Mouse (Mus musculus) neural tube, embryonic 11.5 days (tissue): Measurements from ENCODE around the gene Clstn1. TPM values are rescaled to one million over a fixed set of nuclear protein-coding genes. Genes with fewer than 3 reads are reported as not detected.

Source experiments
- ATAC-seq: fragments of 200-750 bp; cut with Nextera tagmentation; 2 replicates; pipeline ENCODE4 v1.8.0; 2017; ENCODE audit warnings: moderate number of reproducible peaks, mild to moderate bottlenecking, moderate TSS enrichment, moderate library complexity; ENCODE audit not compliant: insufficient read depth, low FRiP score, low TSS enrichment
- DNase-seq: peaks from one replicate; pipeline ENCODE4 v3.0.0-alpha.2; 2015; ENCODE audit warnings: low spot score
- H3K27ac ChIP-seq: fragments of 300-500 bp; sonication (generic); 2 replicates; pipeline ENCODE4 v1.5.1; 2014; ENCODE audit warnings: low read depth, mild to moderate bottlenecking, low read length
- H3K27me3 ChIP-seq: fragments of 300-500 bp; sonication (generic); 2 replicates; pipeline ENCODE4 v1.6.1; 2014; ENCODE audit warnings: mild to moderate bottlenecking, low read length, mixed read lengths; ENCODE audit not compliant: control insufficient read depth, insufficient read depth
- H3K36me3 ChIP-seq: fragments of 300-500 bp; sonication (generic); 2 replicates; pipeline ENCODE4 v1.6.1; 2014; ENCODE audit warnings: mild to moderate bottlenecking, low read length, moderate library complexity, mixed read lengths; ENCODE audit not compliant: control insufficient read depth, insufficient read depth
- H3K4me1 ChIP-seq: fragments of 300-500 bp; sonication (generic); 2 replicates; pipeline ENCODE4 v1.6.1; 2014; ENCODE audit warnings: low read length, mixed read lengths; ENCODE audit not compliant: control insufficient read depth, insufficient read depth
- H3K4me2 ChIP-seq: fragments of 300-500 bp; sonication (generic); 2 replicates; pipeline ENCODE4 v1.6.1; 2014; ENCODE audit warnings: low read depth, mild to moderate bottlenecking, moderate library complexity
- H3K4me3 ChIP-seq: fragments of 300-500 bp; sonication (generic); 2 replicates; pipeline ENCODE4 v1.5.1; 2014; ENCODE audit warnings: low read depth, low read length
- H3K9ac ChIP-seq: fragments of 300-500 bp; sonication (generic); 2 replicates; pipeline ENCODE4 v1.6.1; 2014; ENCODE audit warnings: mild to moderate bottlenecking, low read length
- H3K9me3 ChIP-seq: fragments of 300-500 bp; sonication (generic); 2 replicates; pipeline ENCODE4 v1.6.1; 2016; ENCODE audit warnings: low read length; ENCODE audit not compliant: control insufficient read depth
- WGBS: fragments of 180-500 bp; shearing (Covaris S2); extraction: QIAGEN DNeasy Blood & Tissue Kit; methylation state at CpG from one replicate; pipeline ENCODE4 v1.1.7; 2014; 5-methylcytosine and 5-hydroxymethylcytosine counted together
- polyA plus RNA-seq: library from polyadenylated mRNA; unstranded; fragments of >200 nt; fragmentation: Nextera tagmentation; extraction: Ambion mirVana; gene quantifications from 2 replicates; pipeline ENCODE4 v1.2.1, GENCODE M21; 2014

The Clstn1 gene
- polyA plus RNA-seq, 1 experiment from 2014 or later, result 59.9 TPM

DNA sequence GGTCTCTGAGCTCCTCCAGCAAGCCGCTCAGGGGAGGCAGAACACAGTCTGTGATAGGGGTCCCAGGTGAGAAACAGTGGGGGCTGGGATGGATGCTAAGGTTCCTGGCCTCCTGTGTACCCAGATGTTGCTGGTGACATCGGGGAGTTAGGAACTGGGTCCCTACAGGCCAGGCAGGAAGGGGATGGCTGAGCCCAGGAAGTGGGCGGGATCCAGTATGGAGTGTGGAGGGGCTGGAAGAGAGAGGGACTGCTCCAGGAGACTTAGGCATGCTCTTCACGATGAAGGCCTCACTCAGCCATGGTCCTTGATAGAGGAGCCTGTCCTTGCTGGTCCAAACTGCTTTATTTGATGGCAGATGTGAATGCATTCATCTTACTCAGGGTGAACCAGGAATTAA lies 13.9 kb downstream of the Clstn1 start:
- Histone ChIP-seq H3K27ac (no peak overlapping the region), H3K4me2 (no peak overlapping the region), H3K36me3 (no peaks in the 10 kb centered on the region), H3K9me3 (no peaks in the 10 kb centered on the region), H3K4me1 (0 out of 2 replicates have a peak, but pooled peaks cover 2% of the 10 kb centered on the region), H3K9ac (no peak overlapping the region), H3K4me3 (no peak overlapping the region), H3K27me3 (no peaks in the 10 kb centered on the region)
- no peak for DNase-seq
- WGBS, result 82% methylated on average over 4 of the region's 4 CpGs
- ATAC-seq, result no peak

DNA sequence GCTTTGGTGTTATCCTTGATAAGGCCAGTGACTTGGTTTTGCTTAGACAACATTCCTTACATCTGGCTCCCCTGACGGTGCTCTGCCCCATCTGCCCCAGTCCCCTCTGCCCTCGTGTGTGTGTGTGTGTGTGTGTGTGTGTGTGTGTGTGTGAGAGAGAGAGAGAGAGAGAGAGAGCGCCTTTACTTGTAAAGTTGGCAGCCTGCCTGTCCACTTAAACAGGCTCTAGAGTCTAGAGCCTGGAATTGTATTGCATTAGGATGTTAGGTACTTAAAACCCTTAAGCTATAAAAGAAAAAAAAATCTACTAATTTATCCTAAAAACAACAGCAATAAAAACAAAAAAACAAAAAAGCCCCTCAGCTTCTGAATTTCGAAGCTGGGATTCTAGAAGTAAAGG lies 15.2 kb downstream of the Clstn1 start:
- ATAC-seq, result no peak

DNA sequence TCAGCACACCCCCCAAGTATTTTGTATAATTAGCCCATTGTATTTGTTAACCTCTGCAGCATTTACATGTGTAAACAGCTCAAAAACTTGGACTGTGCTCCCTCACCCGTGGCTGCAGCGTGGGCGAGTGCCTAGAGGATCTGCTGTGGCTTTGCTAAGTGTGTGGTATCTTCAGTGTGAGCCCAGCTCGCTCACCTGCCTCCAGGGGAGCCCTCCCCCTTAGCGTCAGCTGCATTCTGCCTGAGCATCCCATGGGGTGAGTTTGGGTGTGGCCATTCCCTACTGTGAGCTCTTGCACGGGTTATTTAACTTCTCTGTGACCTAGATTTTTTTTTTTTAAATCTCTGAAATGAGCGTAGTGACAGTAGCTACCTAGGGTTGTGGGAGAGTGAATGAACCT lies 16.0 kb downstream of the Clstn1 start:
- Histone ChIP-seq H3K4me3 (no peak overlapping the region), H3K4me2 (no peak overlapping the region), H3K9me3 (no peaks in the 10 kb centered on the region), H3K36me3 (no peaks in the 10 kb centered on the region), H3K4me1 (peaks cover 10% of the 10 kb centered on the region; the same call in 1 of the 2 replicates), H3K9ac (no peak overlapping the region), H3K27me3 (no peaks in the 10 kb centered on the region), H3K27ac (no peak overlapping the region)
- DNase-seq (no peak), ATAC-seq (no peak)
- whole genome bisulfite sequencing, result 55% methylated on average over 7 of the region's 7 CpGs

More for the DNA sequence above, 15.2 kb downstream of the Clstn1 start:
- H3K36me3 ChIP-seq, result no peaks in the 10 kb centered on the region
- 0 out of 2 replicates have a peak overlapping the region, but pooled peaks have one; percentile 34 for H3K27ac ChIP-seq
- no peaks in the 10 kb centered on the region for H3K9me3 ChIP-seq
- H3K9ac ChIP-seq, result no peak overlapping the region
- H3K27me3 ChIP-seq, result no peaks in the 10 kb centered on the region
- peaks cover 3% of the 10 kb centered on the region; the same call in 1 of the 2 replicates for H3K4me1 ChIP-seq
- 57% methylated on average over 4 of the region's 4 CpGs for WGBS
- no peak for DNase-seq
- no peak overlapping the region for H3K4me3 ChIP-seq
- no peak overlapping the region for H3K4me2 ChIP-seq

DNA sequence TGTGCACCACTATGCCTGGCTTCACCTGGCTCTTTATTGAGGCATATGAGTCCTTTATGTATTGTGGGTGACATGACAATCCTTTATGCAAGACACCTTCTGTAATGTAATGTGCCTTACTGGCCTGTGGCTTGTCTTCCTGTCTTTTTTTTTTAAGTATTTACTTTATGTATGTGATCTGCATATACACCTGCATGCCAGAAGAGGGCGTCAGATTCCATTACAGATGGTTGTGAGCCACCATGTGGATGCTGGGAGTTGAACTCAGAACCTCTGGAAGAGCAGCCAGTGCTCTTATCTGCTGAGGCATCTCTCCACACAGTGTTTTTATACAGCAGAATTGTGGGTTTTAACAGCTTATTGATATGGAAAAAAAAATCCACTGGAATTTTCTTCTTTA lies 17.6 kb downstream of the Clstn1 start:
- WGBS, result 81% methylated on average over 1 of the region's 1 CpGs
- Histone ChIP-seq H3K27me3 (no peaks in the 10 kb centered on the region), H3K27ac (no peak overlapping the region), H3K36me3 (no peaks in the 10 kb centered on the region), H3K9ac (no peak overlapping the region), H3K9me3 (no peaks in the 10 kb centered on the region), H3K4me2 (no peak overlapping the region), H3K4me3 (no peak overlapping the region), H3K4me1 (peaks cover 14% of the 10 kb centered on the region; the same call in 1 of the 2 replicates)
- DNase-seq, result no peak
- no peak for ATAC-seq

DNA sequence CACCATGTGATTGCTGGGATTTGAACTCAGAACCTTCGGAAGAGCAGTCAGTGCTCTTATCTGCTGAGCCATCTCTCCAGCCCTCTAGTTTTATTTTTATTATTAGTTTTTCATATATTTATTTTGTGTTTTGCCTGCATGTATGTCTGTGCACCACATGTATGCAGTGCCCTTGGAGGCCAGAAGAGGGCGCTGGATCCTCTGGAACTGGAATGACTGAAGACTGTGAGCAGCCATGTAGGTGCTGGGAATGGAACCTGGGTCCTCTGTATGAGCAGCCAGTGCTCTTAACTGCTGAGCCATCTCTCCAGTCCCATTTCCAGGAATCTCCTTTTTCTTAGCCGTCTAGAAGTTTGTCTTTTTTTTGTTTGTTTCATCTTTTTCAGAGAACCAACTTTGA lies 18.2 kb downstream of the Clstn1 start:
- no peak overlapping the region for H3K27ac ChIP-seq
- DNase-seq, result no peak
- H3K4me1 ChIP-seq, result peaks cover 14% of the 10 kb centered on the region; the same call in 1 of the 2 replicates

DNA sequence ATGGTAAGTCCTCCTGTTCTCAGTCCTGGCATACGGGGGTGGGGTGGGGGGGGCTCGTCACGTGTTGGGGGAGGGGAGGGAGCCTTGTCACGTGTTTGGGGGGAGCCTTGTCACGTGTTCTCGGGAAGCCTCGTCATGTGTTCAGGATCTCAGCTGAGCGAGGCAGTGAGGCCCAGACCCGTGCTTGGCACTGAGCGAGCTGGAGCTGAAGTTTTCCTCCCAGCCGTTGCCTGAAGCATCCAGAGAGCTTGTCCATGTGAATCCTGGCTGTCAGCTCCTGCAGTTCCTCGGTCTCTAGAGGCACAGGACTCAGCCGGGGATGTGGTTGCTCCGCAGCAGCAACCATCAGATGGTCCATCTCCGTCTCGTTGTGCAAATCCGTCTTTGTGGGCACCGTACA lies 19.8 kb downstream of the Clstn1 start:
- peaks cover 14% of the 10 kb centered on the region; the same call in 1 of the 2 replicates for H3K4me1 ChIP-seq
- H3K4me2 ChIP-seq, result no peak overlapping the region
- no peak for ATAC-seq
- DNase-seq, result no peak
- H3K9me3 ChIP-seq, result no peaks in the 10 kb centered on the region
- WGBS, result 81% methylated on average over 18 of the region's 18 CpGs
- H3K27ac ChIP-seq, result no peak overlapping the region
- no peaks in the 10 kb centered on the region for H3K27me3 ChIP-seq
- no peaks in the 10 kb centered on the region for H3K36me3 ChIP-seq
- no peak overlapping the region for H3K4me3 ChIP-seq
- no peak overlapping the region for H3K9ac ChIP-seq

More for the DNA sequence above, 18.2 kb downstream of the Clstn1 start:
- Histone ChIP-seq H3K4me2 (no peak overlapping the region), H3K9ac (no peak overlapping the region), H3K27me3 (no peaks in the 10 kb centered on the region), H3K36me3 (no peaks in the 10 kb centered on the region), H3K4me3 (no peak overlapping the region), H3K9me3 (no peaks in the 10 kb centered on the region)
- ATAC-seq, result no peak
- 78% methylated on average over 3 of the region's 3 CpGs for WGBS

DNA sequence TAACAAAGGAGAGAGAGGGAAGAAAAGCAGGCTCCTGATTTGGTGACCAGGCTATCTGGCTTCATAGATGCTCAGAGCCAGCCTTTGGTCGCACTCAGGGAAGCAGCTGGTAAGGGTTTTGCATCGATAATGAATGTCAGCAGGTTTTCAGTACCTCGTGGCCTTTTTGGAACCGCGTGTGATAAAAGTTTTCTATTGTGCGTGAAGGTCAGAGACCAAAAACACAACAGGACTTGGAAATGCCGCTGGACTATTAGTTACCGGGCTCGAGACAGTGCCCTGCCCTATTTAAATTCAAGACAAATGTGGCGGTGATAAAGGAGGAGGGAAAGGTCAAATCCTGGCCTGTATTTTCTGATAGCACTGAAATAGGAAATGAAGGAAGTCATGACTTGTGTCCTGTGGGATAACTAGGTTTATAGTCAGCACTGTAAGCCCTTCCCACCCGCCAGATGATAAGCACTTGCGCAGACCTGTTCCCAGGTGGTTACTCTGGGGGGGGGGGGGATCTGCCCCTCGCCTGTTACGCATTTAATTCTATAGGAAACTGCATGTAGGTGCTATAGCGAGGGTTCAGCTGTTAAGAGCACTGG lies 20.6 kb downstream of the Clstn1 start:
- Histone ChIP-seq H3K9ac (no peak overlapping the region), H3K36me3 (no peaks in the 10 kb centered on the region), H3K9me3 (no peaks in the 10 kb centered on the region), H3K4me2 (no peak overlapping the region), H3K4me1 (peaks cover 12% of the 10 kb centered on the region; the same call in 1 of the 2 replicates), H3K27ac (no peak overlapping the region), H3K4me3 (no peak overlapping the region), H3K27me3 (no peaks in the 10 kb centered on the region)
- WGBS, result 55% methylated on average over 15 of the region's 15 CpGs
- ATAC-seq (no peak), DNase-seq (no peak)

DNA sequence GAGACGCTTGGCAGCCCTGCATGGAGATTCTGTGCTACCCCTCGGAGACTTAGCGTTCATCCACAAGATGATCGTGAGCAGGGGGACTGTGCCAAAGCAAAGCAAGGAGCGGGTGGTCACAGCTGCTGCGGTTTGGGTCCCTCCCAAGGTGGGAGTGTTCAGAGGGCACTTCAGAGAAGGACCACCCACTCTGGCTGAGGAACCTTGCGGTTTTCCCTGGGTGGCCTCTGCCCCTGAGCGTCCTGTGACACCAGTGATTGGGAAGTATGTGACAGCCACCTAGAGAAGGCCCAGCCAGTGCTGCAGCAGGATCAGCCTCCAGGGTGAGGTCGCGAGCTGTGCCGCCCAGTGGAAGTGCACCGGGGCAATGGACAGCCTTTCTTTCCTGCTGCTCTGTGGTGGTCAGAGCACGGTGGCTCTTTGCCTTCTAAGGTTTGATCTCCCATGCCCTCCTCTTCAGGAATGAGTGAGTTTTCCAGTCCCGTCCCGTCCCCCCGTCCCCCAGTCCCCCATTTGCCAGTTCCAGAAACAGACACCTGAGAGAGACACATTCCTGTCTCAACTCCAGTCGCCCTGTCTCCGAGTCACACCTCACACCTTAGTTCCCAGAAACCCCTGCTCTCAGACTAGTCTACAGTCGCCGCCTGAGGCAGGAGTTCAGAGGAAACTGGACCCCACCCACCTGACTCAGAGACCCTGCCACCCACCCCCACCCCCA lies 21.5 kb downstream of the Clstn1 start:
- no peaks in the 10 kb centered on the region for H3K27me3 ChIP-seq
- H3K27ac ChIP-seq, result no peak overlapping the region
- no peak overlapping the region for H3K4me2 ChIP-seq
- no peak overlapping the region for H3K9ac ChIP-seq
- H3K36me3 ChIP-seq, result no peaks in the 10 kb centered on the region
- H3K4me3 ChIP-seq, result no peak overlapping the region
- WGBS, result 64% methylated on average over 20 of the region's 20 CpGs
- H3K4me1 ChIP-seq, result peaks cover 12% of the 10 kb centered on the region; the same call in 1 of the 2 replicates
- H3K9me3 ChIP-seq, result no peaks in the 10 kb centered on the region
- no peak for ATAC-seq
- no peak for DNase-seq

DNA sequence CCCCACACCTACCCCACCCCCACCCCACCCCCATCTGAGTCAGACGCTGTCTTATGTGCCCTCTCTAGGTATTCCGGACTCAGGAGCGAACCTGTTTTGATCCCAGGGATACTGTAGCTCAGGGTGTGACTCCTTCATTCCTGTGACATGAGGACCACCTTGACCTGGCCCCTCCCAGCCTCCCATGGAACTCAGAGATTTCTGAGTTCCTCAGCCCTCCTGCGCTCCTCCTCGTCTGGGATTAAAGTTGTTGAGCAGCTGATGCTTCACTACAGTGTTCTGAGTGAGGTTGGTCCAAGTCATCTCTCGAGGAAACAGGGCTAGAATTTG lies 22.0 kb downstream of the Clstn1 start:
- no peak overlapping the region for H3K9ac ChIP-seq
- peaks cover 12% of the 10 kb centered on the region; the same call in 1 of the 2 replicates for H3K4me1 ChIP-seq
- no peaks in the 10 kb centered on the region for H3K36me3 ChIP-seq
- H3K4me3 ChIP-seq, result no peak overlapping the region
- no peak for ATAC-seq
- no peak overlapping the region for H3K4me2 ChIP-seq
- DNase-seq, result no peak
- 92% methylated on average over 6 of the region's 6 CpGs for WGBS
- no peak overlapping the region for H3K27ac ChIP-seq
- no peaks in the 10 kb centered on the region for H3K9me3 ChIP-seq
- no peaks in the 10 kb centered on the region for H3K27me3 ChIP-seq
